Mouse (Mus musculus): Measurements from ENCODE around the gene Cyp3a25.
"Not testable (repeated sequence)": the region's sequence is repeated elsewhere in the genome, so short reads cannot be mapped to it uniquely, and the experiment has no call there.

Cyp3a25 gene

DNA sequence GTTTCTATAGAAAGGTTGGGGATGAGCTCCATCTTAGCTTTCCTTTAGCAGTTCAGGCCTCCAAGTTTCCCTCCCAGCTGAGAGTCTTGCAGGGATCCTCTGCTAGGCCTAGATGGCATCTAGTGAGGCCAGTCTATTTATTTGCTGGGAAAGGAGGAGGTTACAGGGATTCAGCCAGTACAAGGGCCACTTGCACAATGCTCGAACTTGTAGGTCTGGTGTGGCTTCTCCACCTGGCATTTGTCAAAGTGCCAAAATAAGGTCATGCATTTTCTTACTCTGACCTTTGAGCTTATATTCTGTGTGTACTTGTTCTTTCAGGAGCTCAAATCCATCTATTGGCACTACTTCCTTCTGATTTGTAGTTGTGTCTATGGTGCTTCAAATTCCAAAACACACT, at the start of gene Cyp3a25:
TSS of gene Cyp3a25 (minus strand) at position 110 of the 400 bp plus-strand sequence.
- DNase-seq (ENCODE audit: low read depth, low spot score), result not testable (repeated sequence)

DNA sequence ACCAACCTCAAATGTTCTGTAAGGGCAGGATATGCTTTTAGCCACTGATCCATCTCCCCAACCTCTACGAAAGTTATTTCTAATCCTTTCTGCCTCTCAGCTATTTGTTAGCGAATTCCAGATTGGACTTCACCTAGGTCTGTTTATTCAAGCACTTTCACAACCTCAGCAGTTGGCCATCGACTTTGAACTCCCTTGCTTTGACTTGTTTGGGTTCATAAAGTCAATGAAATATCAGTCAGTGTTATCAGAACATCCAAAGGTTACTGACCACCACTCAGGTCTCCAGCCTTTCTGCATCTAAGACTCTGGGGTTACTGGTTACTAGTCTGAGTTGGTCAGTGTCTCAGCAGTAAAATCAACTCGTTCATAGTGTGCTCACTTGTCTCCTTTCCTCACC, 11.7 kb upstream of the Cyp3a25 start:
- no peak for DNase-seq (ENCODE audit: low read depth, low spot score)

DNA sequence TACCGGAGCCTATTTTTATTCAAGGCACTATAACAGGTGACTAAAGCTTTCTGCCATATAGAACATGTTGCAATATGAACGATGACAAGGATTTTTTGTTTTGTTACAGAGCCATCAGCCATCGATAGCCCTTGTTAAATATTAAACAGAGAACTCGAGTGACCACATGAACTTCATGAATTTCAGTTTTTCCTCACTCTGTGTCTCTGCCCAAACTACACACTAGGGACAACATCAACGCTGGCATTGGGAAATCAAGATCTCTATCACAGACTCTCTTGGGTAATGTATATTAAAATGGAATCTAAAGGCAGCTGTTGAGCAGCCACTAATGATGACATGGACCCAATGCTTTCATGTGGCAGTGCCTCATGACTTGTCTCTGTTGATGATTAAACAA, 8.9 kb upstream of the Cyp3a25 start:
- DNase-seq (ENCODE audit: low read depth, low spot score), result no peak

DNA sequence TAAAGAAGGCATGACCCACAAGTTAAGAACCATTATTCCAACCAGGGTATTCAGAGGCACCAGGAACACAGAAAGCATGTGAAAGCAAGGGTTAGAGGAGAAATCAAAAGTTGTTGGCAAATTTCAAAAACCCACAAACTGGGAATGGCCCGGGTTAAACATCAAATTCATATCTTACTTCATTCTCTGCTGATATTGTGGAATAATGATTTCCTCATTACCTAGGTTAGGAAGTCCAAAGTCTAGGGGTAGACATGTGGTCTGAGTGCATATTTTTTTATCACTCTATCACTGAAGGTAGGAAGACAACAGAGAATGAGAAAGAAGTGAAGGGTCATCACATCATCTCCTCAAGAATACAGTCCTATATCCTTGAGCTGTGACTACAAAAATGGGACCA, 1.8 kb upstream of the Cyp3a25 start:
- DNase-seq (ENCODE audit: low read depth, low spot score), result no peak

DNA sequence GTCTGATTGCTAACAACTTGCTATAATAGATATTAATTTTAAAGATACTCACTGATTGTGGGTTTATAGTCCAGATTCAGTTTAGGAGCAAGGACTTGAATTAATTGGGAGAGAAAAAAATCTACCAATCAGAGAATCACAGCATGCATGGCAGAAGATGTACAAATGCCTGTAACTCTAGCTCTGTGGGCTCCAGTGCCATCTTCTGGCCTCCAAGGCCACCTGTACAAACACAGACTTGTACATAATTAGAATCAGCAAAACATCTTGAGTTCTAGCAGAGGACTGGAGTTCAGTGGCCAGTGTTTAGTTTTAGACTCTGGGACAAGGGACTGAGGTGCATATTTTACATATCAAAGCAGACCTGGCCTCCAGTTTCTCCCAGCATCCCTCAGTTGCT, 42.3 kb downstream of the Cyp3a25 start:
- no peak for DNase-seq (ENCODE audit: low read depth, low spot score)
